Mouse (Mus musculus) ES-CJ7 (cell line): ENCODE data around the gene Slc25a27.

Experiments
- DNase-seq: peaks from one replicate; pipeline ENCODE4 v3.0.0; 2011; ENCODE audit warnings: low read depth, low spot score

Gene Slc25a27

GRCm38 (mm10) chr17:43649641-43650436 lies 17.2 kb downstream of the Slc25a27 start:
- DNase-seq, result peak; percentile 55

- DNase-seq, result no peak
Observed at GRCm38 (mm10) chr17:43646925-43647324, 20.1 kb downstream of the Slc25a27 start.

GRCm38 (mm10) chr17:43645136-43645535 lies 21.9 kb downstream of the Slc25a27 start:
- DNase-seq, result no peak

DNA sequence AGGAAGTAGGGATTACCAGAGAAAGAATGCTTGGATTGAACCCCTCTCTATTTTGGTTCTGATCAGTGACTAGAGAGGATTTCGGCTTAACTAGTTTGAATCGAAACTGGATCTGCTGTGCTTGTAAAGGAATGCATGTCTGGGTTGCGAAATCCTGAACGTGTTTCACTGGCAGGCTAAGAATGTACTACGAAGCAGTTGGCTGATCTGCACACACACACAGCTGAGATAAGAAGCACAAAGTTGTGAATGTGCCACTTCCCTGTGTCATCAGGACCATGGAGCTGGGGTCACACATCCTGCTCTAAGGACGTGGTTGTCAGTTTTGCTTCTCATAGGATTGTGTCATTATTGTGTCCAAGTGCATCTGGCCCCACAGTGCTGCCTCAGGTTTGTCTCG lies 22.6 kb downstream of the Slc25a27 start:
- DNase-seq, result no peak

DNA sequence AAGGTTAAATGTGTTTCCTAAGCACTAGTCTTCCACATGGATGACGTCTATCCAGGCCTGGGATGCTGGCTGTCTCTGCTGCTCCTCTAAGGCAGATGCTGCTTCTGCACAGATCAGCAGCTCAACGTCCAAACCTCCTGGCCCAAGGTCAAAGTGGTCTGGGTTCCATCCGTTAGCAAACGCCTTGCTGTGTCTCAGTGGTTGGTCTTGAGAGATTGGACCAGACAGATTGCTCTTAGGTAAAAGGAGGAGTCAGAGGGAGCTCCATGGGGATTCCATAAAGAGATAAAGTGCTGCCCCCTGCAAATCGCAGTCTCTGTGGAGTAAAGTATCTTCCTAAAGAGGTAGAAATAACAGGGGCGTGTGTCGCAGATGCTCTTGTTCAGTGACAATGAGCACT lies 23.8 kb downstream of the Slc25a27 start:
- no peak for DNase-seq

DNA sequence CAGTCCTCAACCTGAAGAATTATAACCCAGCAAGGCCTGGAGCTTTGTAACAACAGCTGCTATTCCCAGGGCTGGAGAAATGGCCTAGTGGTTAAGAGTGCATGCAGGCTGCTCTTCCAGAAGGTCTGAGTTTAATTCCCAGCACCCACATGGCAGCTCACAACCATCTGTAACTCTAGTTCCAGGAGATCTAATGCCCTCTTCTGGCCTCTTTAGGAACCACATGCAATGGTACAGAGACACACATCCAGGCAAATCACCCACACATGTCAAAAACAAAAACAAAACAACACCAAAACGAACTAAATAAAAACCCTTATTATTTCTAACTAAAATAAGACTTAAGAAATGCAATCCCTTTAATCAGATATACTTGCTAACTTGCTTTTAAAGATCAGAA lies 26.2 kb downstream of the Slc25a27 start:
- peak; percentile 53 for DNase-seq

GRCm38 (mm10) chr17:43637146-43637545 lies 29.9 kb downstream of the Slc25a27 start:
- no peak for DNase-seq

DNA sequence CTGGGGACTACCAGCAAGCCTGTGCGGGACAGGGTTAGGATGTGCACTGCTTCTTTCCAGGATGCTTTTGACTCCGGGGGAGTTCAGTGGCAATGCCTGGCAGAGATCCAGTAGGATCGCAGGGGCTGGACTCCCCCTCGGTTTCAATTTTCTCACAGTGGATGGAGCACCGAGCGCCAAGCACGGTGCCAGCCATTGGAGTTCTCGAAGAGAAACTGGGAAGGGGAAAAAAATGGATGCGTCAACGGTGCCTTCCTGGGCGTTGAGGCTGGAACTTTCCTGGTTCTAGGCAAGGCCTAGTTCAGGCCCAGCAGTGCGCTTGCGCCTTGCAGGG lies 36.6 kb downstream of the Slc25a27 start:
- no peak for DNase-seq

- no peak for DNase-seq
Observed at GRCm38 (mm10) chr17:43629496-43630426, 37.3 kb downstream of the Slc25a27 start, which contains the start of gene Tdrd6. Gene Tdrd6, minus strand, starts transcription at chr17:43630299.

GRCm38 (mm10) chr17:43629026-43629495 lies 38.0 kb downstream of the Slc25a27 start:
- no peak for DNase-seq

DNA sequence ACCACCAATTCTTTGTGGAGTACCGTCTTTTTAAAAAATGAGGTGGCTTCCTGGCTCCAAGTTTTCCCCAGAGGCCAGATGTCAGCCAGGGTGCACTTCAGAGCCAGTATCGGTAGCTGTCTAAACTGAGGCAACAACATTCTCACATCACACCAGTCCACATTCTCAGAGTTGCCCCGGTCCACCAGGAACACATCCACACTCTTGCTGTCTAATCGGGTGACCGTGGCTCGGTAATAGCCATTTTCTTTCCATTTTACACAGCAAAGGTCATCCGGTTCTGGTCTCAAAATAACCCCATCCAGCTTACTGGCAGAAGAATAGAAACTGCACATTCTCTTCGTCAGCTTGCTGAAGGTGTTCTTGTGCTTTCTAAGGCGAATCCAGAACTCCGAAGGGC lies 38.8 kb downstream of the Slc25a27 start:
- no peak for DNase-seq

GRCm38 (mm10) chr17:43622076-43622475 lies 44.9 kb downstream of the Slc25a27 start:
- no peak for DNase-seq

DNA sequence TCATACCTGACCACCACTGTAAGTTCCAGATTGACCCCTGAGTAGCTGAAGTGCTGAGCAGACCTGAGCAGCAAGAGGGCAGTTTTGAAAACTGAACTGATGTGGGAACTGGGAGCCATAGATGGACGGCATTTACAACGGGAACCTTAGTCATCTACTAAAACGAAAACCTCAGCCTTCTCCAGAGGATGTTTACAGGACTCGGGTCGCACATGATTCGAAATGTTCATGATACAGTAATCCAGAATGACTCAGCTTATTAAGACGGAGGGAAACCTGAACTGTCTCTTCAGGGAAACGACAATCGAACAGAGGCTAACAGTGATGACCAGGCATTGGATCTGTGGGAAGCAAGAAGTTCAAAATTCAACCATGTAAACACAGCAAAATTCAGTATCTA lies 47.9 kb downstream of the Slc25a27 start:
- DNase-seq, result no peak

GRCm38 (mm10) chr17:43612221-43612620 lies 54.8 kb downstream of the Slc25a27 start:
- DNase-seq, result no peak

DNA sequence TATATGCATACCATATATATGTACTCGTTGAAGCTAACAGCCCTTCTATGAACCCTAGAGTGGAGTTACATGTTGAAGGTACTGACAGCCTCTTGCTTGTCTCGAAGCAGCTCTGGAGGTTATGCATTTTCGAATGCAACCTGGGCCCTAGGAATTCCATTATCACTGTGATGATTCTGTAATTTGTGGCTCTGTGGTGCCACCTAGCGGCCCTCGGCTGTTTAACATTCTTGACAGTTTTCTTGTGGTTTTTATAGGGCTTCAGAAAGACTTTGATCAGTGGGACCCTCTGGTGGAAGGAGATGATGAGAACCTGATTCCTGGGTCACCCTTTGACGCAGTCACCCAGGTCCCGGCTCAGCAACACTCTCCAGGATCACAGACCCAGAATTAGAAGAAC lies 55.4 kb downstream of the Slc25a27 start:
- peak; percentile 64 for DNase-seq

- peak; percentile 72 for DNase-seq
Observed at GRCm38 (mm10) chr17:43606704-43607103, 60.3 kb downstream of the Slc25a27 start.

DNA sequence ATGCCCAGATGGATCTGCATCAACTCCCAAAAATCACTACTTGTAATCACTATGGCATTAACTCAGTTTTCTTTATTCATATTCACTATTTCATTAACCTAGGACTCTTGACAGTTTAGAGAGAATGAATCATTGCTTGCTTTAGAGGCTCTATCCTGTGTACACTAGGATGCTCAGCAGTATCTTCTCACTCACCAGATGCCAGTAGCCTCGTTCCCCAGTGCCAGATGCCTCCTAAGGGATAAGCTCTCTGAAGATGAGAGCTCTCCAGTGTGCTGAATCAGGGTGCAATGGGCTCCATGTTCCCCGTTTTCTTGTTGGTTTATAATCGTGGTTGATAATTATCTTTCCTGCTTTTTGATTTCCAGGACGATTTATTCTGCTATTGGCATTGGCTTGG lies 68.3 kb downstream of the Slc25a27 start:
- no peak for DNase-seq

DNA sequence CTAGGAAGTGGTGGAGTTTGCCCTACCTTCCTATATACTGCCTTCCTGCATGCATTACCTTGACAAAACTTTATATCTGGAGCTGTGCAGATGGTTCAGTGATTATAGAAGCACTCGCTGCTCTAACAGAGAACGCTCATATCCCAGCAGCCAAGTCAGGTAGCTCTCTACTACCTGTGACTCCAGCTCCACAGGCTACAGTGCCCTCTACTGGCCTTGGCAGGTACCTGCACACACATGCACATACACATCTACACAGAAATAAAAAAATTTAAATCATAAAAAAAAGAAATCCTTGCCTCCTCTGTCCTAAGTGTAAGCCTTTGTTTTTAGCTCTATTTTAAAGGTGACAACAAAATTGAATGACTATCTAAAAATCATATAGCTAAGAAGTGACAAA lies 69.3 kb downstream of the Slc25a27 start:
- no peak for DNase-seq

DNA sequence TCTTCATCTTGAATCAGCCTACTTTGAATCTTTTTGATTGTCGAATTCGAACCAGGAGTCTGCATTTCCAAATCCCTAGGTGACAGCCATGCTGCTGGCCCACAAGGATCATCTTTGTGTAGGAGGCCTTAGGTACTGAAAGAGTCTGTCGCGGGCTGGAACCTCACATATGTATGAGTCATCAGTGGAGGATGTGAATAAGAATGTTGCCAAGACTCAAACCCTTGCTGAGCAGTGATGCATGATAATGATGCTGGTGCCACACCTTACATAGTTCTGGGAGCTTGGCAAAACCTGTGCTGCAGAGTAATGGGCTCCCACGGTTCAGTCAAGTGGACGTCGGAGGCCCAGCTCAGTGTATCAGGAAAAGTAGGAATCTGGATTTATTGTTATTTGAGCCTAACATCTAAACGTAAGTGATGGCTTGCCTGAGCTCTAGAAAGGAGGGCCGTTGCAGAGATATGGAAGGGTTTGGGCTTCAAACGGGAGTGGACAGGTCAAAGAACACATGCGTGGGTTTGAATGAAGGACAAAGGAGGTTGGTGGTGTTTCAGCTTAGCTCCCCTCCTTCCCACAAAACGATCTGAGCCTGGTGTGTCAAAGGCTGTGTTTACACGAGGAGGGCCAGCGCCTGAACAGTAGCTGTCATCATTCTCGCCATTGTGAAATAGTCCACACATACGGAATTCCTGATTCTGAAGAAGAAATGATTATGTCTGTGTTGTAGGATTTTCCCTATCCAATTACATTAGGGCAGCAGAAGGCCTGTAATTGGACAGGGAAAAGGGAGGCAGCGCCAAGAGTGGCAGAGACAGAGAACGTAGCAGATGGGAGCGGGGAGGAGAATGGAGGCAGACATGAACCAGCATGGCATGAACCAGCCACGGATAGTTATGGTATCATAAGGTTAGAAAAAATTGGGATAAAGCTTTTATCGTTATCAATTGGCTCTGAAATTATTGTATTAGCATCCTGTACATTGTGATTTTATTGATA lies 74.4 kb downstream of the Slc25a27 start:
- DNase-seq, result peak; percentile 55
